Mouse (Mus musculus) spleen, adult 18-20 months (tissue): ENCODE measurements at regions not wholly inside any gene's neighbourhood (a gene's known extent, or its start where the extent isn't known, plus 50 kb on each side); places are given as distances from the start of the nearest gene placed in this dataset.

Source experiments
- DNase-seq, 2 experiments: peaks; one replicate each; pipeline ENCODE4 v3.0.0; 2022; ENCODE audit warnings: mixed read lengths in 2 of 2

DNA sequence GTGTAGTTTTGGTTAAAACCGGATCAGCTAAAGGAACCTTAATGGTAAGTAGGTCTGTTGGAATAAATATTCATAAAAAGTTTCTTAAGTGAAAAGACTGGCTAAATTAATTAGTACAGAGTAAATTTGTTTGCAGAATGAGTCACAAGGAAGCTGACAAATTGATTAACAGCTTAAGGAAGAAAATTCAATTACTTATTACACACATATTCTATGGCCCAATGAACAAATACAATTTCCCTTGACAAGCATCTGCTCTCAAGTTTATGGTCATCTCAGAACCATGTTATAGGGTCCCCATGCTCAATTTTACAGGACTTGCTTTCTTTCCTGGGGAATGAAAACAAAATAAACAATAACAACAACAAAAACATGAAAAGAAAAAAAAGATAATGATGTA is 231.4 kb upstream of the Frg1 start:
- DNase-seq: no peak

- DNase-seq: no peak
Observed at GRCm38 (mm10) chr8:41644626-41645025, 227.8 kb upstream of the Frg1 start.

DNA sequence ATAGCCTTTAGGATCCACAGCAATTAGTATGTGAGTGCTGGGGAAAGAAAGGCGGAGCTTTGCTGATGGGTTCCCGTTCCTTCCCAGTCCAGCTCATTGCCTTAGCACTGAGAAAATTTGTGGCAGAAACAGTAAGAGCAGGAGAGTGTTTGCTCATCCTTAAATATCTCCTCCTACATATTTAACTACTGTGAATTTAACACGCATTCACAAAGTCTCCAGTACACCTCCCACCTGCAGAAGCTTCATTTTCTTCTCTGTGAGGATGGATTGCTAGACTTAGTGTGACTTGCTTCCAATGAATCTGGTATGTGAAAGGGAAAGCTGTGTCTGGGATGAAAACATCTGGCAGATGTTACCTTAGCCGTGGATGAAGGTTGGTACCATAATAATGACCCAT is 207.0 kb upstream of the Frg1 start:
- DNase-seq: no peak

GRCm38 (mm10) chr8:41600255-41600654 is 183.4 kb upstream of the Frg1 start:
- DNase-seq: no peak

DNA sequence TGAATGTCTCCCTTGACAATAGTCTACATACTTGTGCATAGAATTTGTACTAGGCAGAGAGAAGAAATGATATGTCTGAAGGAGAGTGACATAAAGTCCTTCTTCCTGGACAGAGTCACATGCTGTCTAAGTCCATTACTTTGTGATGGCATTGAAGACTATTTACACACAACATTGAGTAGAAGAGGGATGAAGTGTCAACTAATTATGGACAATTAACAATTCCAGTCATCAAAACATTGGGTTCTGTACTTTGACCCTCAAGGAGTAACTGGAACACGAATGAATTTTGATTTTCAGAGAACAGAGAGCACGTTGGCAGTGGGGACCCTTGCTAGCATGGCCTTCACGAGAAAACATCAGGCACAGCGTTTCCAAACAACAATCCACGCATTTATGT is 177.6 kb upstream of the Frg1 start:
- DNase-seq: no peak

DNA sequence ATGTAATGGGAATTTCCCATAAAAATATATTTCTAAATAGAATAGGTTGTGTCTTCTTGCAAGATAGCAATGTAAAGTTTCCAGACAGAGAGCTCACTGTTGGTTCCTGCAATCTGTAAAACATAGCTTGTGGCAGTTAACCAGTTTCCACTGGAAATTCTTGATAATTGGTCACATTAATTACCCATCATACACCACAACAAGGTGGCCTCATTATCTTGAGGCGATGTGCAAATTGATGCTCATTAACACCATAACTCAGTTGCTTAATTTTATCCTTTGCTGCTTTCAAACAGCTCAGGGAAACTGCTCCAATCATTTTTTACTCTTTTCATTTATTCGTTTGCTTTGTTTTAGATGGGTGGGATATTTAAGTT is 176.8 kb upstream of the Frg1 start:
- no peak for DNase-seq

DNA sequence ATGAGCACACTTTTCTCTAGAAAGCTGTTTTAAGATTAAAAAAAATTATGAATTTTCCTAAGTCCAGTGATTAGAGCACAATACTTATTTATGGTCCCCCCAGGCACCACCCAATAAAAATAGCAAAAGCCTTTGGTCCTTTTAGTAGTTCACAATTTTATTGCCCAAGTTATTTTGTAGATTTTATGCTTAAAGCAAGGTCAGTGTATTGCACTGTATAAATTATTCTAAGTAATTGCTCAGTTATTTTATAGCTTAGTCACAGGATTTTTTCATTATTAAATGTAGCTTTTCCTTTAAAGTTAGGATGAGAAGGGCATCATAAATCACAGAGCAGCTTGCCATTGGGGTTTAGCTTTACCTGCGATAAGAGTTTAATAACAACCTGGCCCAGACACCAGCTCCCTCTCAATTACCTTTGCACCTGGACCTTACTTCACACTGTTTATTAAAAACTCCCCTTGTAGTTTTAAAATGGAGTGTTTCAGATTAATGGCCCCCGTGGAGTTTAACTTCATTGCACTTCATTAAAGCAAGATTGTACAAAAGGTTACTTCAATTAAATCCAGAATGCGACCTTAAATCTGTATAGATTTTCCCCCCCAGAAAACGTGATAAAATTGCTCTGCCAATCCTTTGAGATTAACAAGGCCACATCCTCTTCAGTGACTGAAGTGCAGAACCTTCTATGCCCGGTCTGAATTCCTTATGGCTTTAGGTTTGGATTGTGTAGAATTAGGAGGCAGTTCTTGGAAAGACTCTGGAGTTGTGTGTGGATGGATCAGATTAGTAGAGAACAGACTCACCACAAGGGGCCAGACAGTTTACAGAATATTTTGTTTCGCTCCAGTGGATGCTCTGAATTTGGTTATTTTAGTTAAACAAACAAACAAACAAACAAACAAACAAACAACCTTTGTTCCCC is 176.1 kb upstream of the Frg1 start:
- no peak for DNase-seq

DNA sequence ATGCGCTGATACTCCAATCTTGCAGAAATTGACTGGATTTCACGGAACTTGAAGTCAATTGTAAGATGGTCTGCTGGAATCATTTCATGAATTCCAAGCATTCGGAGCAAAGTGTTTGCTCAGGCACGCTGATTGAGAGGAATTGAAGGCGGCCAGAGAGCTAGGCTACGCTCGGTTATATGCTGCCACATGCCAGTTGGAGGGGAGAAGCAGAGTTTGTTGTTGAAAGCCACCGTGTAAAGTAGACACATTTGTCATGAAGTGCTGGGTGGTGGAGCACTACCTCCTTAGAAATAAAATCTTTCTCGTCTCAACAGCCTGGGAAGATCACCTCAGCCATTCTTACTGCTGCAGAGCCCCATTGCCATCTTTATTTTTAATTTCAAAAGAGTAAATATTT is 175.3 kb upstream of the Frg1 start:
- no peak for DNase-seq

- DNase-seq: no peak
Observed at GRCm38 (mm10) chr8:41588157-41588556, 171.3 kb upstream of the Frg1 start.

DNA sequence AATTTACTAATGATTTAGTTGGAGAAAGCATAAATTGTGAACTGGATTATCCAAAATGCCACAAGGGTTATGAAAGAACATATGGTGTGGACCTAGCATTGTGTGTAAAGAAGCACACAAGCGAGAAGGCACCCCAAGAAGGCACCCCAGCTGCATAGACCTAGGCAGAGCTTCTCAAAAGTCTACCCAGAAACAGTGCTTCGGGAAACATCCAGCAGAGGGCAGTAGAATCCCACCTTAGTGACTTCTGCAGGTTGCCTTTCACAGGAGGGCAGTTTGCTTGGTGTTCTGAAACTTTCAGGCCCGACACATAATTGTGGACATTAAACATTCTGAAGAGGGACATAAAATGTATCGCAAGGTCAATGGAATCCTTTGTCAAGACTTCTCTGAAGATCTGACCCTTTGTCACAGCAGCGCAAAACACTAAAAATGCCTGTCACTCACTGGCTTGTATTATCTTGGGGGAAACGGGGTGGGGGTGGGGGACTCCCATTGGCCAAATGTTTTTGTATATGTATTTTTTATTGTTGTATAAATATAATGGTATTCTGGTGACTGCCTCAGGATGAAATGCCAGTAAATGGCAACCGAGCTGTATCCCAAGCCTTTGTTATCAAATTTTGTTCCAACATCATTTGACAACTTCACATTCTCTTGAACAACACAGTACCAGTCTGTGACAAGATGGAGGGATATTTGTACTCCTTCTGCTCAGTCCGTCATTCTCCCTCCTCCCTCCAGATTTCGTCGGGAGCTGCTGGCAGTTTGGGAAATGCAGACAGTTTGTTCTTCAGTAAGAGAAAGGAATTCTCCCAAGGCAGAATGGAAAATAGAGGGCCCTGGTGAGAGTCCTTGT is 156.4 kb upstream of the Frg1 start:
- peak in 1 of 2 experiments; percentile 4 for DNase-seq

DNA sequence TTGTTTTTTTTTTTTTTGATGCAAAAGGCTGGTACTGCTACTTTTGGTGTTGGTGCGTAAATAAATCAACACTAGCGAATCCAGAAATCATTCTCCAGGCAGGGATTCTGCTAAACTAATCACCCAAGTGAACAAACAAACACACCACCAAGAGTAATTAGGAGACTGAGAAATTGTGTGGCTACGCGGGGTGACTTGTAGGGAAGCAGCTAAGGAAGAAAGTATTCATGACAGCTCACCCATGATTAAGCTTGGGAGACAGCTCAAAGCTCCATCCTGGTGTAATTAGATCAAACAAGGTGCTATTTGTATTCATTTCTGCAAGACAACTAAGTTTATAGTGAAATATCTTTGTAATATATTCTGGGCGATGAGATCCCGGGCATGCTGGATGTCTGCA is 153.7 kb upstream of the Frg1 start:
- DNase-seq: no peak

DNA sequence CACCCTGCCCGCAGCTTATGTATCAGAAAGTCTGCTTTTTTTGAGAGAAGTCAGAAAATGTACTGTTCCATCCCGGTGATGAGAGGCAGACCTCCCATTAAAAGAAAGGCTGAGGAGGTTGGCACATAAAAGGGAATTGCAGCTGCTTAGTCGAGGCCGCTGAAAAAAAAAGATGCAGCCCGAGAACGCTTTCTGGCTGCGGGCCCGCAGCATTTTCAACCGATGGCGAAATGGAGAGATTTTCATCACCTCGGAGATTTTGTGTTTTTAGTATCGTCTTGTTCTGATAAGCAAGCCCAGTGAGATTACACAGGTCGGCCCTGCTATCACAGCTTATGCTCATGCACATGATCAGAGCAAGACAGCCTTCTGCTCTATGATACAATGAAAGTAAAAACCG is 145.1 kb upstream of the Frg1 start:
- no peak for DNase-seq

DNA sequence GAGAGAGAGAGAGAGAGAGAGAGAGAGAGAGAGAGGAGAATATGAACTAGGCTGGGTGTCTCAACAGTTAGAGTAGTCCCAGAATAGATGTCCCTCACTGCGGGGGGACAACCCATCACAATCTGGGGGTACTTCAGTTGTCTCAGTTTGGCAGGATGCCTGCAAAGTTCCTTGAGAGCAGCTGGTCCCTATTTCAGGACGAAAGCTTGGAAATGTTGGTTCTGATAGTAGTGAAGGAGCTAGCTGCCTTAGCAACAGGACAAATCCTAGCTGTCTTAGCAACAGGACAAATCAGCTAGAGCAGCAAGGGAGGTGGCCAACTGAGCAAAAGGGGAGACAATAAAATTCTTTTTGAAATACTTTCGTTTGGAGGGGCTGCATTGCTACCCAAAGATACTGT is 139.9 kb upstream of the Frg1 start:
- DNase-seq: no peak

DNA sequence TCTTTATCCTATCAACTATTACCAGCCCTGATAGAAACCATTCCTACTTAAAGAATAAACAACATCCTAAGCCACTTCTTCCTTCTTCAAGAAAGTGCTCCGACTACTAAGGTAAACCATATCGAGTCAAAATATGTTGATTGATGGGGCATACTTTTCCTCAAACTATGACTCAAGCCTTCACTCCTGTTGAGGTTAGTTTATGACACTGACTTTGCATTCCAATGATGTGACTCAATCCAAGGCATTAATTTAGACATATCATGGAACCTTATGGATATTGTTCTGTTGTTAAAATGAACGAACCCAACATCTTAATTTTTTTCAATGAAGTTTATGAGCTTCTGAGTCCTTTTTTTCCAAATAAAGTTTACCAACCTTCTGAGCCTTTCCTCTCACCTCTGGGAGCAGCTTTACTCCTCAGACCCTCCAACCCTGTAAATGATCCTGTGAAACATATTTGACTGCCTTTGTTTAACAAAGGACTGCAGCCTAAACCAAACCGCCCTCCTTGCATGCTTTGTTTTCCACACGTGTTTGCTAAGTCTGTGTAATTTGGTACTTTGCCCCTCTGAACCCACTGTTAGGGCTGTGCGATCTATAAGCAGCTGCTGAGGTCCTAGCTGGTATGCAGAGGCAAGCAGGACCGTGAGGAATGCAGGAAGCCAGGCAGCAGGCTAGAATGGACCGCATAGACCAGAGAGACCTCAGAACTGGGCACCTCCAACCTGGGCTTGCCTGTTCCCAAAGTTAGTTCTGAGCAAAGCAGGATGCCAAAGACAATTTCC is 136.1 kb upstream of the Frg1 start:
- no peak for DNase-seq

DNA sequence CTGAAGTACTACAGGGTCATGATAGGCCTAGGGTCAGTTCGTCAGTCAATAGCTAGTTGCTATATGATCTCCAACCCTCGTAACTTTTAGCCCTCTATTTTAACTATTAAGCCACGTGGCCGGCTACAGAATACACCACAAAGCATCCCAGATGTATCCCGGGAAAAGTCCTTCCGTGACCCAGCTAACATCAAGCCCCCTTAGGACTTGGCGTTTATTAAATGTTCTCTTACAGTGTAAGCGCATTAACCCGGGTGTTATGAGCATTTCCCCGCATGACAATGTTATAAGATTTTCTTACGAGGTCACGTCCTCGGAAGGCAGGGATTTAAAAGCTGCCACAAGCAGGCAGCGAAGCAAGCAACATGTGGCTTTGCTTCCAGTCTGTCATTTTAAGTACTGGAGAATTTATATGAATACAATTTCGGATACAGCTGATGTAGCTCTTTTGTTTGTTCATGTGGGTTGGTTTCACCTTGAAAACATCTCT is 135.1 kb upstream of the Frg1 start:
- DNase-seq: no peak

GRCm38 (mm10) chr8:41550095-41550420 is 133.2 kb upstream of the Frg1 start:
- no peak for DNase-seq

DNA sequence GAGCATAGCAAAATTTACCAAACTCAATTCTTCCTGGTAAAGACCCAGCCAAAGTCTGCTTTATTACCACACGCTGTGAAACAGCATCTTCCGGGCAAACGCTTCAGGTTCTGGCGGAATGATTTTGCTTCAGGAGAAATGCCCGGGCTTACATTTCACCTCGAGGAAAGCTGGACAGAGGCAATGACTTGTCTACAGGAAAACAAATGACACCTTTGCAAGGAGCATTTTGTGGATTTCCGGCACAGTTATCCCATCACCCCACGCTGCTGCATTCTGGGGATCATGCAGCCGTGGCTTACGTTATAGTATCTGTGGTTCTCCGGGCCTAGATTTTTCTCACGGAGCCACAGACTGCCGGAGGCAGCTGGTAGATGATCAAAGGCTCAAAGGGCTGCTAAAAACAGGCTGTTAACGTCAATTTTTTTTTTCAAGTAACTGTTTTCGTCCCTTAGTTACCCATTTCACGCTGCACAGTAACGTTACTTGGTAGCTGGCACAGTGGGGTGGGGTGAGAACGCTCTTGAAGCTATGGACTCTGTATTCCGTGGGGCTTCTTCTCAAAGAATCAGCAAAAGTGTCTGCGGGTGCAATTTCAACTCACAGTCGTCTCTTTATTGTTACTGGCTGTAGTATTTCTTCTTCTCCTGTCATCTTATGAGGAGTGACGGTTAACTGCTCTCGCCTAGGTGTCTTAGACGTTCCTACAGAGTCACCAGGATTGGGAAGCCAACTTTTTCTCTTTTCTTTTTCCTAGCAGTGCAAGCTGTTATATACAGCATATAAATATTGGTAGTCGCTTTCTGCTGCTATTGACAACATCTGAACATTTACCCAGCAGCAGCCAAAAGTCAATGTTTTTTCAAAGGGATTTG is 132.6 kb upstream of the Frg1 start:
- DNase-seq: no peak

DNA sequence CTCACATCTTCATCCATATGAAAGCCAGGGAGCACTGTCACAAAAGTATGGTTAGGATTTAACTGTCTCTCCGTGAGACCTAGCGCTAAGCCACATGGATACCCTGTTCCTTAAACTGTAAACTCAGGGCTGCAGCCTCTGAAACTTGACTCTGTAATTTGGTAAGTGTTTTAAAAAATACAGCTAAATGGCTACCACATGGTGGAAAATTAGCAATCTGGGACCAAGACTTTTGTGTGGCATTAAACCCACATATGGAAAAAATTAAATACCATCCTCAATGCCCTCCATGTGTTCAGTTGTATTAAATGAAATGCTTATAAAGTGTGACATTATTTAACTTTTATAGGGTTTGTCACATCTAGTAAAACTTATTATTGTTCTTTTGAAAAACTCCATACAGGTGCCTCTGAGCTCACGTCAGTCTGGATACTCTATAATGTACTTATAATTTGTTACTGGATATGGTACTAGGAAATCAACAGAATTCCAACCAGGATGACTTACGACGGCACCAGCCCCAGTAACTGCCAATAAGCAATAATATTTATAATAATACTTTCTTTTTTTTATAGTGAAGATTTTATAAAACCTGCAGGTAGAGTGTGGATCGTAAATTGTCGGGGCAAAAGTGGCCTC is 131.0 kb upstream of the Frg1 start:
- no peak for DNase-seq

- DNase-seq: no peak
Observed at GRCm38 (mm10) chr8:41532212-41532611, 115.3 kb upstream of the Frg1 start.

DNA sequence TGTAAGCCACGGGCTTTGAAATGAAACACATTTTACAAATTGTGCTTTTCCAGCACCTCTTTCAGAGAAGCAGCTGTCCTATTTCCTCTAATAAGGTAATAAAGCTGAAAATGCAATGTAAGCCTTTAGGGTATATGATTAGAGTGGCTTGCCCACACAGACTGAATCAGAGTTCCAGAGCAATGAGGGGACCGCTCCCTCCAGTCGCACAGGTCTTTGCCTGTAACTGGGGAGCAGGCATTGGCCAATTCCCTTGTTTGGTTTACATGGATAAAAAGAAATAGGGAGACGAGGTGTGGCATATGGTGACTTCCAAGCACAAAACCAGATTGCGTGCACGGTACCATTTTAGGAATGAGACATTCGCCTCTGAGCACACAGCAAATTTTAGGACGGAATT is 112.7 kb upstream of the Frg1 start:
- no peak for DNase-seq

DNA sequence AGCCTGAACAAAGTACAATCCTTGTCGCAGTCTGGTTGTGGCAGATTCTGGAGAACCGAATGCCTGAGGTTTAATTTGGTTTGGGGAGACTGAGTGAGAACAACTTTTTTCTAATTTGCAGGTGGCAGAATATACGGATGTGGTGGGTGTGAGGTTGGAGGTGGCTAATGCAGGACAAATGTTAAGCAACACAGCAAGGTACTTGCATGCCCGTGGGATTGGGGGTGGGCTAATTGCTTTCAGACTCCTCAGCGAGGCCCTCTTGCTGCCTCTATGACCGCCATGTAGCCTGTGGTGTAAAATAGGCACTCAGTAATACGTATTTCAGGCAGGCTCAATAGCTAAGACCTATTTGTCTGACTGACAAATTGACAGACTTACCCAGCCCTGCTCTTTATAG is 109.4 kb upstream of the Frg1 start:
- no peak for DNase-seq

DNA sequence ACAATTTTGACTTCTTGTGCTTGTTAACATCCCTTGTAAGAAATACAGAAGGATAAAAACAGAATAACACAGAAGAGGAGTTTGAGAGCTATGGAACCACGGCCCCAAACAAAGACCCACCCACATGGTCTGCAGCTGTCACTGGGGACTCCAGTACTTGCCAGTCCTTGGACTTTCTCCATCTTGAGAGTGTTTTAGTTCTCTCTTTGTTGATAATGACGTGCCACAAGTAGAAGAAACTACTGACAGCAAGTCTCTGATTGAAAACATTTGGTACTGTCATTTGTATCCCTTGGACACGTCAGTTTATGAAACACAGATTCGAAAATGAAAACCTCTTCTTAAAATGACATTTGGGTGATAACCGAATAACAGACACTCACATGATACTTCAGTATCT is 68.3 kb upstream of the Frg1 start:
- DNase-seq: no peak
